Mouse (Mus musculus) neural tube, embryonic 11.5 days (tissue): ENCODE data around the gene Ackr3. TPM values are rescaled to one million over a fixed set of nuclear protein-coding genes. Genes with fewer than 3 reads are reported as not detected.
A peak's percentile ranks its signal among the peaks of the same experiment; 100 is the strongest.

Experiments used
- ATAC-seq: fragments of 200-750 bp; cut with Nextera tagmentation; 2 replicates; pipeline ENCODE4 v1.8.0; 2017; ENCODE audit warnings: moderate number of reproducible peaks, mild to moderate bottlenecking, moderate TSS enrichment, moderate library complexity; ENCODE audit not compliant: insufficient read depth, low FRiP score, low TSS enrichment
- DNase-seq: peaks from one replicate; pipeline ENCODE4 v3.0.0-alpha.2; 2015; ENCODE audit warnings: low spot score
- H3K27ac ChIP-seq: fragments of 300-500 bp; sonication (generic); 2 replicates; pipeline ENCODE4 v1.5.1; 2014; ENCODE audit warnings: low read depth, mild to moderate bottlenecking, low read length
- H3K27me3 ChIP-seq: fragments of 300-500 bp; sonication (generic); 2 replicates; pipeline ENCODE4 v1.6.1; 2014; ENCODE audit warnings: mild to moderate bottlenecking, low read length, mixed read lengths; ENCODE audit not compliant: control insufficient read depth, insufficient read depth
- H3K36me3 ChIP-seq: fragments of 300-500 bp; sonication (generic); 2 replicates; pipeline ENCODE4 v1.6.1; 2014; ENCODE audit warnings: mild to moderate bottlenecking, low read length, moderate library complexity, mixed read lengths; ENCODE audit not compliant: control insufficient read depth, insufficient read depth
- H3K4me1 ChIP-seq: fragments of 300-500 bp; sonication (generic); 2 replicates; pipeline ENCODE4 v1.6.1; 2014; ENCODE audit warnings: low read length, mixed read lengths; ENCODE audit not compliant: control insufficient read depth, insufficient read depth
- H3K4me2 ChIP-seq: fragments of 300-500 bp; sonication (generic); 2 replicates; pipeline ENCODE4 v1.6.1; 2014; ENCODE audit warnings: low read depth, mild to moderate bottlenecking, moderate library complexity
- H3K4me3 ChIP-seq: fragments of 300-500 bp; sonication (generic); 2 replicates; pipeline ENCODE4 v1.5.1; 2014; ENCODE audit warnings: low read depth, low read length
- H3K9ac ChIP-seq: fragments of 300-500 bp; sonication (generic); 2 replicates; pipeline ENCODE4 v1.6.1; 2014; ENCODE audit warnings: mild to moderate bottlenecking, low read length
- H3K9me3 ChIP-seq: fragments of 300-500 bp; sonication (generic); 2 replicates; pipeline ENCODE4 v1.6.1; 2016; ENCODE audit warnings: low read length; ENCODE audit not compliant: control insufficient read depth
- WGBS: fragments of 180-500 bp; shearing (Covaris S2); extraction: QIAGEN DNeasy Blood & Tissue Kit; methylation state at CpG from one replicate; pipeline ENCODE4 v1.1.7; 2014; 5-methylcytosine and 5-hydroxymethylcytosine counted together
- polyA plus RNA-seq: library from polyadenylated mRNA; unstranded; fragments of >200 nt; fragmentation: Nextera tagmentation; extraction: Ambion mirVana; gene quantifications from 2 replicates; pipeline ENCODE4 v1.2.1, GENCODE M21; 2014

Ackr3 gene
- polyA plus RNA-seq, 1 experiment from 2014 or later: 45.9 TPM

DNA sequence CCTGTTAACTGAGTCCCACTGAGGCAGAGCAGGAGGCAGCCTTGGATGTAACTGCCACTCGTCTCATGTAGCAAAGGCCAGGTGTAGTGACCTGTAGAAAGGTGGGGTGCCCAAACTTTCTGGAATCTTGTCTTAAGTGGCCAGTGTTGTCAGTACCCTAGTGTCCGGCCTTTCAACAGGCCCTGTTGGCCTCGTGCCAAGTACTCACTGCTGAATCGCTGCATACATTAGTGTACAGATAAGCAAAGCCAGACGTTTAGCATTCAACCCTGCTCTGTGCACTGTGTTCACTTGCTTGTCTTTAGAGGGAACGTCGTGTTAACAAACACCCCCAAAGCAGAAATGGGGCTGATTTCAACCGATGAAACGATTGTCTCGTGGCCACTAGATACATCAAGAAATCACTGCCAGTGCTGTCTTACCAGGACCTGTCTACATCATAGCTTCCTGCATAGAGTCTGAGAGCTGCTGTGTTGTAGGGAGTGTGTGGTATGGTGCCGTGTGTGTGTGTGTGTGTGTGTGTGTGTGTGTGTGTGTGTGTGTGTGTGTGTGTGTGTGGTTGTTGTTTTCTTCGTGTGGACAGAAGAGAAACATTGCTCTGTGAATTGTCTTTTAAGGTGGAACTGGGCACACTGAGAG is 24.0 kb downstream of the Ackr3 start:
- no peak overlapping the region; the same call in 1 of the 2 replicates for H3K9ac ChIP-seq
- H3K27ac ChIP-seq: no peak overlapping the region
- ATAC-seq (peak; percentile 74; the same call in 1 of the 2 replicates), DNase-seq (peak; percentile 71)
- H3K27me3 ChIP-seq: no peaks in the 10 kb centered on the region
- H3K36me3 ChIP-seq: no peaks in the 10 kb centered on the region
- WGBS: 53% methylated on average over 12 of the region's 12 CpGs
- no peak overlapping the region for H3K4me3 ChIP-seq
- H3K9me3 ChIP-seq: no peaks in the 10 kb centered on the region
- H3K4me2 ChIP-seq: no peak overlapping the region
- H3K4me1 ChIP-seq: peaks cover 27% of the 10 kb centered on the region

DNA sequence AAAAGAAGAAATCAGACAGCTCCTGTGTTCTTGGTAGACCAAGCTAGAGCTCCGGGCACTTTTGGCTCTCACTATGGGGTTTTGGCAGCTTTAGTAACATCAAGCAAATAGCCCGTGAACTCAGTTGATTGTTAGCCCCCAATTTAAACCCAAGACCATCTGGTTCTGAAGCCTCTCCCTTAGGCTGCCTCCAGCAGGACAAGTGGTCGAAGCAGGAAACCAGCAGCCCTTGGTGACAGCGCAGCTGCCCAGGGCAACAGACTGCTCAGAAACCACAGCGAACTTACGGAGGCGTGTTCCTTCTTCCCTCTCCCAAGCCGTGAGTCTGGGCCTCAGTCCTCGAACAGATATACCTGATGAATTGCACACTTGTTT is 24.5 kb downstream of the Ackr3 start:
- Histone ChIP-seq H3K36me3 (no peaks in the 10 kb centered on the region), H3K4me1 (peaks cover 22% of the 10 kb centered on the region), H3K4me3 (no peak overlapping the region), H3K9ac (no peak overlapping the region), H3K4me2 (no peak overlapping the region), H3K27ac (no peak overlapping the region), H3K9me3 (no peaks in the 10 kb centered on the region), H3K27me3 (no peaks in the 10 kb centered on the region)
- DNase-seq: no peak
- WGBS: 38% methylated on average over 9 of the region's 9 CpGs
- no peak for ATAC-seq

DNA sequence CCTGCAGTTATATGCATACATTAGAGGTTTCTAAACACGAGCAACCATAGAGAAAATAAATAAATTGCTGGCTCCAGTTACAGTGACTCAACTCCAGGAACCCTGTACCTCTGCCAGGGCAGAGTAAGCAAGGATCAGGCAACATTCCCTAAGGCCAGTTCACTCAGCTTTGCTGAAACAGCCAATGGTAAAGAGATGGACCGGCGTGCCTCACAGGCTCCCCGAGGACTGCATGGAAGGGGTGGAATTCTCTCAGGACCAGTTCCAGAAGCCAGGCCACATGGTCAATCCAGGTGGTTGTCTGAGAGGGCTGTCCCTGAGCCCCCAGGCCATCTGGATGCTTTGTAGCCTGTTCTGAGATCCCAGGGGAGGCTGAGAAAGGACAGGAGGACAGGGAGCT is 26.8 kb downstream of the Ackr3 start:
- ATAC-seq (no peak), DNase-seq (no peak)
- Histone ChIP-seq H3K27ac (no peak overlapping the region), H3K36me3 (no peaks in the 10 kb centered on the region), H3K9ac (no peak overlapping the region), H3K4me1 (peaks cover 15% of the 10 kb centered on the region), H3K9me3 (no peaks in the 10 kb centered on the region), H3K27me3 (no peaks in the 10 kb centered on the region), H3K4me3 (no peak overlapping the region), H3K4me2 (no peak overlapping the region)
- 78% methylated on average over 4 of the region's 4 CpGs for WGBS

DNA sequence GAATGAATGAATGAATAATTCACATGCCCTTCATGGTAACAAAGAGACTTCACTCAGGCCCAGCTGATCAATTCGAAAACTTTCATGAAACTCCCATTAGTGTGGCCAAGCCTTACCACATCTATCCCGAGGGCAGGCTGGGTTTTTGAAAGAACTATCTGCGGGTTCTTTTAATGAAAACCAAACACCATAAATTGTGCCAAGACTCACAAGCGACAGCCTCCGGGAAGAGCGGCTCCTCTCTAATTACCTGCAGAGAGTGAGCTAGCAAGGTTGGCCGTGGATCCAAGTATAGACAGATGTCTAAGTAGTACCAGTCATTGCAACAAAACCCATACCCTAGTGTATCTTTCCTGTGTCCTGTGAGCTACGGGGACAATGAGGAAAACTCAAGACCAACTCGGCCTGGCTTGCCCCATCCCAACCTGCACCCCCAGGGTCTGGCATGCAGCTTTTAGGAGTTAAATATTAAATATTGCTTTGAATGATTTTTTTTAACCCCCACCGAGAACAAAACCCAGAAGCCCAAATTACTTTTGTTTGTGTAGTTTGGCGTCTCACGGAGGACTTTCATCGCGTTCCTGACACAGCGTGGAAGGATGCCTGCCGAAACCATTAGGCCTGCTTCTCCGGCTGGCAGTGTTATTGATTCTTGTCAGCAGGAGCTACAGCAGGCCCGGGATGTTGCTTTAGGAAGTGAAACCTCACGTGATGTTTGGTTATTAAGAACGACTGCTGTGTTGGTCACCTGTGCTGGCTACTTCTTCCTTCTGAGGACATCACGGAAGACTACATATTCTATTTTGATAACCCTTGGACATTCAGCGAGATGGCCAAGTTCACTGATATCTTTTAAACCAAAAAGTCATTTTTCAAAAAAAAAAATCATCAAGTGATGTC is 28.1 kb downstream of the Ackr3 start:
- no peaks in the 10 kb centered on the region for H3K9me3 ChIP-seq
- H3K36me3 ChIP-seq: no peaks in the 10 kb centered on the region
- H3K27me3 ChIP-seq: no peaks in the 10 kb centered on the region
- H3K4me1 ChIP-seq: peaks cover 12% of the 10 kb centered on the region
- no peak overlapping the region for H3K4me2 ChIP-seq
- no peak overlapping the region for H3K4me3 ChIP-seq
- H3K27ac ChIP-seq: no peak overlapping the region
- 61% methylated on average over 22 of the region's 22 CpGs for WGBS
- ATAC-seq (no peak), DNase-seq (no peak)
- no peak overlapping the region for H3K9ac ChIP-seq

DNA sequence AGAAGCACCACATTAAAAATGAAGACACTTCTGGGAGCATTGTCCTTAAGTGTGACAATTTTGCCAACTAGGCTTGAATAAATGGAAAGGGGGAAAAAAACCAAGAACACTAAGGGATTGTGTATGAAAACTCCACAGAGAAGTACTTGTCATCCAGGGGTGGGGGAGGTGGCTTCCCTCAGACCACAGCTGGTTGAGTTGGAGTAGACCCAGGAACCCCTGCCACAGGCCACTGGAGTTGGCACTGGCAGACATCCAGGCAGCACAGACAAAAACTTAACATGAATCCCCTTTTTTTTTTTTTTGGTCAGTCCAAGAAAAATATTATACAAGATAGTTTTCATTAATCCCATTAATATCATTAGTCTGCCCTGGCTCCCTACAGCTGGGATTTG is 28.7 kb downstream of the Ackr3 start:
- Histone ChIP-seq H3K4me3 (no peak overlapping the region), H3K9ac (no peak overlapping the region), H3K4me2 (no peak overlapping the region), H3K9me3 (no peaks in the 10 kb centered on the region), H3K27ac (no peak overlapping the region), H3K36me3 (no peaks in the 10 kb centered on the region), H3K4me1 (peaks cover 11% of the 10 kb centered on the region), H3K27me3 (no peaks in the 10 kb centered on the region)
- ATAC-seq (no peak), DNase-seq (no peak)

DNA sequence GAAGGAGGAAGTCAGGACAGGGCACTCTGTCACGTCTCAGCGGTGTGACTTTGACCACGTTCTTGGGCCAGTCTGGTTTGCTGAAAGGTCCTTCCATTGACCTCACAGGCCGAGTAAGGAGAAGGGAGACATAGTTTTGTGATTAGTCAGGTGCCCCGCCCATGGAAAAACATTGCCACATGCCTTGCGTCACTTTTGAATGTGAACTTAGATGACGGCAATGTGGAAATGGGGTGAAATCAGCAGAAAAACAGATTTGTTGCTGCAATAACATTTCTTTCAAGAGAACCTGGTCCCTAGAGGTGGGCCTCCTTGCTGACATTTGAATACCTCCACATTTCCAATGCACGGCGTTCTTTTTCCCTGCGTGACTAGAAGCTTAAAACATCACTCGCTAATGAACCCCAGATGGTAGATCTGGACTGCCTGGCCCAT is 30.9 kb downstream of the Ackr3 start:
- Histone ChIP-seq H3K4me1 (no peaks in the 10 kb centered on the region; the same call in 1 of the 2 replicates), H3K4me2 (no peak overlapping the region), H3K27me3 (no peaks in the 10 kb centered on the region), H3K4me3 (no peak overlapping the region), H3K9ac (no peak overlapping the region), H3K36me3 (no peaks in the 10 kb centered on the region), H3K9me3 (no peaks in the 10 kb centered on the region), H3K27ac (no peak overlapping the region)
- WGBS: 55% methylated on average over 11 of the region's 11 CpGs
- ATAC-seq (no peak), DNase-seq (no peak)

DNA sequence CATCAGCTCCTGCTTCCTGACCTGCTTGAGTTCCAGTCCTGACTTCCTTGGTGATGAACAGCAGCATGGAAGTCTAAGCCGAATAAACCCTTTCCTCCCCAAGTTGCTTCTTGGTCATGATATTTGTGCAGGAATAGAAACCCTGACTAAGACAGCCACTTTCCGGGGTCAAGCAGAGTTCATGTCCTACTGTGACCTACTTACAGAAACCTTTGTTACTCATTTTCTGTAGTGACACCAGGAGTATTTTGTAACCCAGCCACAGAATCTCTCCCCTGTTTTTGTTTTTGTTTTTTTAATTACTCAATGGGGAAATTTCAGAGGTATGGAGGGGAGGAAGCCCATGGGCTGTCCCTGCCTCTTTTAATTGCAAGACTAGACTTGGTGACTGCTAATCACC is 32.9 kb downstream of the Ackr3 start:
- no peak overlapping the region for H3K4me3 ChIP-seq
- H3K9me3 ChIP-seq: no peaks in the 10 kb centered on the region
- no peak overlapping the region for H3K27ac ChIP-seq
- no peaks in the 10 kb centered on the region for H3K27me3 ChIP-seq
- DNase-seq: no peak
- no peak for ATAC-seq
- 81% methylated on average over 2 of the region's 2 CpGs for WGBS
- H3K9ac ChIP-seq: no peak overlapping the region
- no peaks in the 10 kb centered on the region for H3K36me3 ChIP-seq
- H3K4me2 ChIP-seq: no peak overlapping the region
- H3K4me1 ChIP-seq: no peaks in the 10 kb centered on the region; the same call in 1 of the 2 replicates

DNA sequence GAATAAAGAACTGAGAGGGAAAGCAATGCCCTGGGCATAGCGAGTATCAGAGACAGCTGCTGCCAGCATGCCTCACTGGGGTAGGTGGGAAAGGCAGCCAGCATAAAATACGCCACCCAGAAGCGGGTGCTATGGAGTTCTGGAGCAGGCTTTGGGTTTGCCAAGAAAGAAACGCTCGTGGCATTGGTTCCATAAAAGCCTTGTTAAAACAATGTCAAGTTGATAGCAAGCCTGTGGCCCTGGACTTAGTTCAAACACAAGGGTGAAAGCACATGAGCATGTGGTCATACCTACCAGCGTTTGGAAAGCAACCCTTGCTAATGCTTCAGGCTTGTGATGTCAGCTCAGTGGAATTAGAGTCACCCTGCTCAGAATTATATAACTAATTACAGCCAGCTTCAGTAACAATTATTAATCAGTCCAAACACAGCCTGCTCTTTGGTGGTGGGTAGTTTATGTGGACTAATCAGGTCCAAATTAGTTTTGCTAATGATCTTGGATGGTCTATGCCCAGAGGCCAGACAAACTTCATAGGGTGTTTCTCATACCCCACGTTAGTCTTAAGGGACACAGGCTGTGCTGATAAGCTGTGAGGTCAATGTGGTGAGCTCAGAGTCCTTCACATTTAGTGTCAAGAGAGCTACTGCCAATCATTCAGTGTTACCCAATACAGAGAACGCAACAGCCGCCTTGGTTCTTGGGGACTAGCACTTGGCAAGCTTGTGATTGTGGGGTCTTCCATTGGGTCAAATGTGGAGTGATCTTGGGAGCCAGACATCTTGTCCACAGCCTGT is 34.5 kb downstream of the Ackr3 start:
- Histone ChIP-seq H3K4me3 (no peak overlapping the region), H3K27ac (no peak overlapping the region), H3K36me3 (no peaks in the 10 kb centered on the region), H3K9me3 (no peaks in the 10 kb centered on the region), H3K4me2 (no peak overlapping the region), H3K9ac (no peak overlapping the region), H3K4me1 (no peaks in the 10 kb centered on the region), H3K27me3 (no peaks in the 10 kb centered on the region)
- 89% methylated on average over 9 of the region's 9 CpGs for WGBS
- ATAC-seq (no peak), DNase-seq (no peak)
